ENCODE assay signal across 9 mouse cellular contexts in the genomic region with DNA sequence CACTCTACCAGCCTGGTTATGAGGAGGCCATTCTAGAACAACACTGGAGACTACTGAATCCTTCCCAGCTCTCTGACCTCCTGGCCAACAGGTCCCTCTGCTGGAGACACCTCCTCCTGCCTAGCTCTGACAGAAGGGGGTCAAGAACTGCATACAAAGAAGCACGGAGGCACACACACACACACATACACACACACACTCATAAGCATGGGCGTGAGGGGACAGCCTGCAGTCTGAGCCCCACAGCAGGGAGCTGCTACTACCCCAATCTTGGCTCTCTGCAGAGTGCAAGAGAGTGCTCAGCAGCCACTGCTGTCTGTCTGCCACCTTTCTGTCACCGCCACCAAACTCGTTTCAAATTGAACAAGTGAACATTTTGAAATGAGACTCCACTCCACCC.
DNase-seq lines count a peak whose midpoint lies in the region; ATAC-seq lines count a peak whose summit lies in the region.
"Had no signal": no experiment of that assay in that cellular context is flagged by ENCODE, and none has a peak within 500 bp of the region (broad histone marks: within the 10 kb centered on the region; RNA-seq: fewer than 3 reads in every experiment).

No protein-coding gene starts in this region.

- DNase-seq in heart, adult 11 months = peak; percentile 96
- no peak for DNase-seq in heart, embryonic 10.5 days (ENCODE audit: low spot score)
- DNase-seq in embryo, embryonic 11 days = peak; percentile 34
- peak; percentile 31 for DNase-seq in hindbrain, embryonic 11.5 days (ENCODE audit: low spot score)
- DNase-seq in frontal cortex, postnatal 10 days (ENCODE audit: low spot score in 2 of 2) = no peak
- DNase-seq in urinary bladder, postnatal 4 days (ENCODE audit: low spot score in 2 of 2) = no peak
- DNase-seq in spleen, postnatal 4 days (ENCODE audit: low spot score in 2 of 2) = no peak

- peaks cover 1% of the 10 kb centered on the region; the same call in 1 of the 2 replicates for H3K4me1 ChIP-seq in heart, embryonic 10.5 days
- H3K4me1 ChIP-seq in hindbrain, embryonic 11.5 days (replicated peaks; ENCODE audit: control insufficient read depth, insufficient read depth, low read length) = no peaks in the 10 kb centered on the region; the same call in 1 of the 2 replicates
- H3K4me1 ChIP-seq in midbrain, embryonic 15.5 days = peaks cover 13% of the 10 kb centered on the region
- H3K4me1 ChIP-seq: liver, embryonic 15.5 days had no signal

- no peak overlapping the region for H3K9ac ChIP-seq in hindbrain, embryonic 11.5 days (ENCODE audit: low read depth, low read length)
- H3K9ac ChIP-seq in midbrain, embryonic 15.5 days = no peak overlapping the region
- H3K9ac ChIP-seq: liver, embryonic 15.5 days had no signal

- no peak overlapping the region for H3K4me3 ChIP-seq in heart, embryonic 10.5 days
- no peak overlapping the region for H3K4me3 ChIP-seq in hindbrain, embryonic 11.5 days (ENCODE audit: low read depth, low read length)
- H3K4me3 ChIP-seq in midbrain, embryonic 15.5 days = no peak overlapping the region
- H3K4me3 ChIP-seq: liver, embryonic 15.5 days had no signal

- H3K9me3 ChIP-seq in heart, embryonic 10.5 days = no peaks in the 10 kb centered on the region
- H3K9me3 ChIP-seq in hindbrain, embryonic 11.5 days (ENCODE audit: control insufficient read depth, low read length) = no peaks in the 10 kb centered on the region
- no peaks in the 10 kb centered on the region for H3K9me3 ChIP-seq in midbrain, embryonic 15.5 days
- H3K9me3 ChIP-seq: liver, embryonic 15.5 days had no signal

- H3K27me3 ChIP-seq in heart, embryonic 10.5 days (ENCODE audit: insufficient read depth, poor library complexity, severe bottlenecking) = peaks cover 43% of the 10 kb centered on the region
- no peaks in the 10 kb centered on the region for H3K27me3 ChIP-seq in hindbrain, embryonic 11.5 days (ENCODE audit: control insufficient read depth, insufficient read depth, low read length)
- H3K27me3 ChIP-seq in midbrain, embryonic 15.5 days (replicated peaks) = no peaks in the 10 kb centered on the region; the same call in 1 of the 2 replicates
- H3K27me3 ChIP-seq: liver, embryonic 15.5 days had no signal

- no peaks in the 10 kb centered on the region for H3K36me3 ChIP-seq in heart, embryonic 10.5 days
- no peaks in the 10 kb centered on the region for H3K36me3 ChIP-seq in hindbrain, embryonic 11.5 days (ENCODE audit: control insufficient read depth, insufficient read depth, low read length)
- no peaks in the 10 kb centered on the region for H3K36me3 ChIP-seq in midbrain, embryonic 15.5 days (replicated peaks)
- H3K36me3 ChIP-seq: liver, embryonic 15.5 days had no signal

- no peak overlapping the region for H3K27ac ChIP-seq in heart, embryonic 10.5 days
- H3K27ac ChIP-seq in hindbrain, embryonic 11.5 days (ENCODE audit: low read depth, low read length) = no peak overlapping the region
- H3K27ac ChIP-seq in midbrain, embryonic 15.5 days = no peak overlapping the region
- H3K27ac ChIP-seq: liver, embryonic 15.5 days had no signal

- H3K4me2 ChIP-seq in hindbrain, embryonic 11.5 days (replicated peaks; ENCODE audit: low read depth, low read length) = no peak overlapping the region; the same call in 1 of the 2 replicates
- H3K4me2 ChIP-seq in midbrain, embryonic 15.5 days = no peak overlapping the region
- H3K4me2 ChIP-seq: liver, embryonic 15.5 days had no signal

- WGBS in heart, embryonic 10.5 days = 29% methylated on average over 4 of the region's 4 CpGs
- 23% methylated on average over 4 of the region's 4 CpGs for WGBS in hindbrain, embryonic 11.5 days
- WGBS in midbrain, embryonic 15.5 days = 16% methylated on average over 4 of the region's 4 CpGs

- ATAC-seq in hindbrain, embryonic 11.5 days (ENCODE audit: low FRiP score) = no peak
- ATAC-seq in midbrain, embryonic 15.5 days (replicated peaks) = peak; percentile 58; the same call in 1 of the 2 replicates

Comparison
In these comparisons a context has a peak if more than half of its experiments do, and no peak if none do; other contexts are left out.
1. DNase-seq: peak in heart, adult 11 months (single experiment), embryo, embryonic 11 days (single experiment) and hindbrain, embryonic 11.5 days (single experiment); none in heart, embryonic 10.5 days (single experiment), frontal cortex, postnatal 10 days (0 of 2), urinary bladder, postnatal 4 days (0 of 2) and spleen, postnatal 4 days (0 of 2).